Mouse (Mus musculus) c-Kit-positive CD71-positive TER-119-negative erythroid progenitor cells, embryonic 14.5 days (primary cell): ENCODE data around the gene Tdgf1.

Source experiments
- DNase-seq: peaks from one replicate; pipeline ENCODE4 v3.0.0-alpha.2; 2013; ENCODE audit warnings: low read depth

The Tdgf1 gene

DNA sequence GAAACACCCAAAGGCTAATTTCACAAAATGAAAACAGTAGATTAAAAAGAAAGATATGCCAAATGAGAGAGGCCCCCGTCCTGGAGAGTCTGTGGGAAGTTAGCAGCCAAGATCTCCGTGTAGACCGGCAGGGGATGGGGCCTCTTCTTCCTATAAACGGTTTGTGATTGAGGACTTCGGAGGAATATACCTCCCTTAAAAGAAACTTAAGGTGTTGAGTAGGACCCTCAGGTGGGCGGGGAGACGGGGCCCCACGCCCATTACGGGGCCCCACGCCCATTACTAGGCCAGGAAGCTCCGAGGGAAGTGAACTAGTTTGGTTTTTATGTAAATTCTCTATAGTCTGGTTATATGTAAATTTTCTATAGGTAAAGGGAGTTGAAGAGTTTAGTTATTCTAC is at the start of gene Tdgf1:
TSS of gene Tdgf1 (minus strand) at position 233 of the 400 bp plus-strand sequence.
- DNase-seq: no peak

- DNase-seq: peak; percentile 60
Observed at GRCm38 (mm10) chr9:110994716-110995172, 48.8 kb upstream of the Tdgf1 start.

GRCm38 (mm10) chr9:110993281-110993709 is 47.3 kb upstream of the Tdgf1 start:
- no peak for DNase-seq

GRCm38 (mm10) chr9:110990204-110990603 is 44.2 kb upstream of the Tdgf1 start, which contains the start of gene Rtp3:
TSS of gene Rtp3 (minus strand) at chr9:110990583.
- DNase-seq: no peak

- DNase-seq: no peak
Observed at GRCm38 (mm10) chr9:110989543-110989942, 43.6 kb upstream of the Tdgf1 start.

DNA sequence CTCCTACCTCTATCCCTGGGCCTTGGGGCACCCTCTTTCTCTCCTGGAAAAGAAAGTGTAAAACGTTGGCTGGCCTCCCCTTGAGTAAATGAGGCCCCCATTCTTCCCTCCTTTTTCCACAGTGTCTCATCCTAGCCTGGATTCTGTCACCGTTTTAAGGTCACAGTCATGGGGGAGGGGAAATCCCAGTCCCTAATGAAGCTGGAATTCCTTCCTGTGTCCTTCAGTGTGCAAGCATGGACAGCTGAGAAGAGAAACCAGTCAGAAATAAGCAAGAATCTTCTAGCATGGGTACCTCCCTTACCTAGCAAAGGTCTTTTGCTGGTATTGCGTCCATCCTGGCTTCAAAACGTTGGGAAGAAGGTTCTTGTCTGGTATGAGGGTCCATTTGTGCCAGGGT is 43.2 kb upstream of the Tdgf1 start:
- DNase-seq: no peak

GRCm38 (mm10) chr9:110988078-110988477 is 42.1 kb upstream of the Tdgf1 start:
- DNase-seq: no peak

DNA sequence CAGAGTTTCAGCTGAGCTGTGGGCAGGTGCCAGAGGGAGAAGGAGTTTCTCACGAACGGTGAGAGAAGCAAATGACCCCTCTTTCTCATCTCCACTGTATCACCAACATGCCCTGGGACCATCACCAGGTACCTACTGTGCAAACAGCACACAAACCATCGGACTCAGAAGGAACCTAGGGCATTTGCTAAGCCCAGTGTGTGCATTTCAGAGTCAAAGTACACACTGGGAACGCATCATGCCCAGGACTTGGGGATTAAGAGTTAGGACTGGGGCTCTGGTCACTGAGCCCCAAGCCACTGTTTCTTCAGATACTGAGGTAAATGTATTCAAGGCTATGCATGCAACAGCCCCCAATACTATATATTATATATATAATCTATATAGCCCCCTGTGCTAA is 41.4 kb upstream of the Tdgf1 start:
- DNase-seq: no peak

- DNase-seq: no peak
Observed at GRCm38 (mm10) chr9:110985951-110986350, 40.0 kb upstream of the Tdgf1 start.

- no peak for DNase-seq
Observed at GRCm38 (mm10) chr9:110985541-110985940, 39.6 kb upstream of the Tdgf1 start.

DNA sequence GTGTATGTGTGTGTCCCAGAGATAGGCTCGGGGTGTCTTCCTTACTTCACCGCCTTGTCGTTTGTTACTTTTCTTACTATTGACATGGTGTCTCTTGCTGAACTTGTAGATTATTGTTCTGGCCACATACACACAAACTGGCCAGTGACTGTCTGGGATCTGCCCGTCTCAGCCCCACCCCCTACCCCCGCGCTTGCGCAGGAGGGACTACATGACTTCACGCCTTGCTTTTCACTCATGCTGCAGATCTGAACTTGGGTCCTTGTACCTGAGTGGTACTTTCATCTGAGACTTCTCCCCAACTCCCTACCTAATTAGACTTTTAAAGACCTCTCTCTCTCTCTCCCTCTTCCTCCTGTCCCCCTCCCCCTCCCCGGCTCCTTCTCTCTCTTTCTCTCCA is 38.1 kb upstream of the Tdgf1 start:
- no peak for DNase-seq

GRCm38 (mm10) chr9:110982351-110982750 is 36.4 kb upstream of the Tdgf1 start:
- no peak for DNase-seq

GRCm38 (mm10) chr9:110979411-110979810 is 33.5 kb upstream of the Tdgf1 start:
- DNase-seq: no peak

DNA sequence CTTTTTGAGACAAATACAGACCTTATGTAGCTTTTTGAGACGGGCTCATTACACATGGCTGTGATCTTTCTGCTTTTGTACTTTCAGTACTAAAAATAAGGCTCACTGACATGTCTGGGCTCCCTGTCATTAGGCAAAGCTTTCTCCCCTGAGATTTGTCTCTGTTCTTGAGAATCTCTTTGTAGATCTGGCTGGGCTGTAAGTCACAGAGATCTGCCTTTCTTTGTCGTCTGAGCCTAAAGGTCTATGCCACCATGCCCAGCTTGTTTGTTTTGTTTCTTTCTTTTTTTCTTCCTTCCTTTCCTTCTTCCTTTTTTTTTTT is 19.9 kb upstream of the Tdgf1 start:
- no peak for DNase-seq

- no peak for DNase-seq
Observed at GRCm38 (mm10) chr9:110965062-110965909, 19.3 kb upstream of the Tdgf1 start.

- no peak for DNase-seq
Observed at GRCm38 (mm10) chr9:110963566-110964115, 17.7 kb upstream of the Tdgf1 start.

DNA sequence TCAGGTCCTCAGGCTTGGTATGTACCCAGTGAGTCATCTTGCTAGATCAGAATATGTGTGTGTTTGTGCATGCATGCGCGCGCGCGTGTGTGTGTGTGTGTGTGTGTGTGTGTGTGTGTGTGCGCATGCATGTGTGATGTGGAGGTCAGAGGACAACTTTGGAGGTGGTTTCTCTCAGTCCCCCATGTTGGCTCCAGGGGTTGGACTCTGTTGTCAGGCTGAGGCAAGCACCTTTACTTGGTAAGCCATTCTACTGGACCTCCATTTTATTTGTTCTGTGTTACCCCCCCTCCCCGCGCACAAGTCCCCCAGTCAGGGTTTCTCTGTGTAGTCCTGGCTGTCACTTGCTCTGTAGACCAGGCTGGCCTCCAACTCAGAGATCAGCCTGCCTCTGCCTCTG is 15.4 kb upstream of the Tdgf1 start:
- DNase-seq: no peak

DNA sequence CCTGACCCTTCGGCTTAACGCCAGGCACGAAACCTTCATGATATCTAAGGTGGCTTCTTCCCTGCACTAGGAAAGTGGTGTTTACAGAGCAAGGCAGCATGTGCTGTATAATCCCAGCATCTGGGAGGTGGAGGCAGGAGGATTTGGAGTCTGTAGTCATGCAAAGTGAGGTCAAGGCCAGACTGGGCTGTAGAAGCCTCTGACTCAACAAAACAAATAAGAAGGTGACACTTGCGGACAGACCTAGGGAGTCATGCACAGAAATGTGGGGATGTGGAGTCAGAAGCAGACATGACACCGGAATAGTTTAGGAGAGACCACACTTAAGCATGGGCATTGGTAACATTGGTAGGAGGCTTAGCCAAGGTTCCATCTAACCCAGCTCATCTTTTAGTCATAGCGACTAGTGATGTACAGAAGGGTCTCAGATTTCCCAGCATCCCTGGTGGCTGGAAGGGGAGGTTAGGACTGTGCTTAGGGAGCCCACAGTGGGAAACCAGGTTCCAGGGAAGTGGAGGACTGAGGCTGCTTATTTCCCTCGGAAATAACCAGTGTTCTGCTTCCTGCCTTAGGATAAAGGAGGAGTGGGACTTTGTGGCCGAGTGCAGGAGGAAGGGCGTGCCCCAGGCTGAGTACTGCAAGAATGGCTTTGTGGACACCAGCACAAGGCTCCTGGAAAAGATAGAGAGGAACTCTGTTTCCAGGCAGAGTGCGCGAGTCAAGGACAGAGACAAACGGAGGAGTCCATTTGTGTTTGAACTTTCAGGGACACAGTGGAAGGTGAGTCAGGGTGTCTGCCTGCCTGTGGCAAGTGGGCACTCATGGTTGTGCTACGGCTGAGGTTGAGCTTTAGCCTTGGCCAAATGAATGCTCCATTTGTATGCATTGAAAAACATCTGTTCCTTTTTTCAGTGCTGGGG is 14.5 kb upstream of the Tdgf1 start:
- no peak for DNase-seq

DNA sequence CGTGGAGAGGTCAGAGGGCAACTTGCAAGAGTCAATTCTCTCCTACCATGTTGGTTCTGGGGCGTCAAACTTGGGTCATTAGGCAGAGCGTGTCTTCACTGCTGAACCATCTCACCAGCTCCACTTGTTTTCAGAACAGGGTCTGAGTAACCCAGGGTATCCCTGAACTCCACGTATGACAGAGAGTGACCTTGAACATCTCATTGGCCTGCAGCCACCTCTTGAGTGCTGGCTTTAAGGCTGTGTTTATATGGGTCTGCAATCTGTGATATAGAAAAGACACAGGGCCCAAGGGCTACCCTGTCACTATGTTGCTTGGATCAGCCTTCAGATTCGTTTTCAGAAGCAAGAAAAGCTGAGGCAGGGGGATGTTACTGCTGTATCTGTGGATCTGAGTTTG is 13.7 kb upstream of the Tdgf1 start:
- no peak for DNase-seq

DNA sequence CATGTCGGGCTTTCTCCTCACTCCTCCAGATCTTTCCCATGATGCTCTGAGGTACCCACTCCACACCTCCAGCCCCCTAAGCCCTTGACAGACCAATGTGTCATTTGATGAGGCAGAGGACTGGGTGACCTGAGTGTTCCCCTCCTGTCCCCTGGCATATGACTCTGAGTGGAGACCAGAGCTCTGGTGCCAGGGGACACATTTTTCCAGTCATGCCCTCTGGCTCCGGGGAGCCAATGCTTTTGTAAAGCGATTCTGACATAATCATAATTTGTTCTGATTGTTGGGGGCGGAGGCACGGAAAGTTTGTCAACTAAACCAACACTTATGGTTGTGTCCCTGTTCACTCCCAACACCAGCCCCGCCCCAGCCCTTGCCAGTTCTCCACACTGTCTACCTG is 10.0 kb upstream of the Tdgf1 start:
- DNase-seq: no peak

- DNase-seq: no peak
Observed at GRCm38 (mm10) chr9:110954681-110955445, 8.9 kb upstream of the Tdgf1 start.
